Mouse (Mus musculus) cerebellum, adult 9-10 months (tissue): ENCODE data around the gene Il1rapl2.

Source experiments
- DNase-seq: peaks from one replicate; pipeline ENCODE4 v3.0.0; 2022

The Il1rapl2 gene

GRCm38 (mm10) chrX:137570321-137571195 is at the start of gene Il1rapl2:
Il1rapl2 (plus strand) TSS chrX:137570608.
- DNase-seq = no peak

- DNase-seq = no peak
Measured at GRCm38 (mm10) chrX:137548348-137548747, 22.1 kb upstream of the Il1rapl2 start.

GRCm38 (mm10) chrX:137569472-137570188 is 778 bp upstream of the Il1rapl2 start:
- no peak for DNase-seq

- no peak for DNase-seq
Measured at GRCm38 (mm10) chrX:137582656-137583055, 12.2 kb downstream of the Il1rapl2 start.

GRCm38 (mm10) chrX:137620697-137621096 is 50.3 kb downstream of the Il1rapl2 start:
- no peak for DNase-seq

- no peak for DNase-seq
Measured at GRCm38 (mm10) chrX:137667011-137667410, 96.6 kb downstream of the Il1rapl2 start.

- no peak for DNase-seq
Measured at GRCm38 (mm10) chrX:137687974-137688373, 117.6 kb downstream of the Il1rapl2 start.

- DNase-seq = no peak
Measured at GRCm38 (mm10) chrX:137700006-137700405, 129.6 kb downstream of the Il1rapl2 start.

- no peak for DNase-seq
Measured at GRCm38 (mm10) chrX:137755537-137755936, 185.1 kb downstream of the Il1rapl2 start.

GRCm38 (mm10) chrX:137805484-137806200 is 235.2 kb downstream of the Il1rapl2 start:
- DNase-seq = no peak

- DNase-seq = no peak
Measured at GRCm38 (mm10) chrX:137806231-137807114, 236.1 kb downstream of the Il1rapl2 start.

- no peak for DNase-seq
Measured at GRCm38 (mm10) chrX:137809526-137809925, 239.1 kb downstream of the Il1rapl2 start.

- DNase-seq = no peak
Measured at GRCm38 (mm10) chrX:137812151-137812550, 241.7 kb downstream of the Il1rapl2 start.

- DNase-seq = no peak
Measured at GRCm38 (mm10) chrX:137848936-137849335, 278.5 kb downstream of the Il1rapl2 start.

- no peak for DNase-seq
Measured at GRCm38 (mm10) chrX:137923490-137923889, 353.1 kb downstream of the Il1rapl2 start.

- DNase-seq = no peak
Measured at GRCm38 (mm10) chrX:137926835-137927234, 356.4 kb downstream of the Il1rapl2 start.

GRCm38 (mm10) chrX:137947741-137948140 is 377.3 kb downstream of the Il1rapl2 start:
- DNase-seq = no peak

GRCm38 (mm10) chrX:137971306-137971705 is 400.9 kb downstream of the Il1rapl2 start:
- DNase-seq = no peak

- DNase-seq = no peak
Measured at GRCm38 (mm10) chrX:138043113-138043512, 472.7 kb downstream of the Il1rapl2 start.

GRCm38 (mm10) chrX:138103954-138104353 is 533.5 kb downstream of the Il1rapl2 start:
- DNase-seq = no peak

GRCm38 (mm10) chrX:138104668-138105067 is 534.3 kb downstream of the Il1rapl2 start:
- no peak for DNase-seq

- peak; percentile 6 for DNase-seq
Measured at GRCm38 (mm10) chrX:138170146-138170545, 599.7 kb downstream of the Il1rapl2 start.
